Mouse (Mus musculus) adrenal gland, postnatal 4 days (tissue): ENCODE measurements around the gene Stam. TPM values are rescaled to one million over a fixed set of nuclear protein-coding genes. Genes with fewer than 3 reads are reported as not detected.
"Not testable (repeated sequence)": the region's sequence is repeated elsewhere in the genome, so short reads cannot be mapped to it uniquely, and the experiment has no call there.

Source experiments
- DNase-seq, 2 experiments: peaks; one replicate each; pipeline ENCODE4 v3.0.0; 2021 to 2022; ENCODE audit warnings: low spot score in 2 of 2, mixed read lengths in 2 of 2
- total RNA-seq, 2 experiments: library from RNA; stranded (reverse); gene quantifications; 2 replicates each; pipeline ENCODE4 v1.2.3; 2021

Stam gene
- total RNA-seq, 2 experiments from 2014 or later, result 52.5 to 54.9 TPM

DNA sequence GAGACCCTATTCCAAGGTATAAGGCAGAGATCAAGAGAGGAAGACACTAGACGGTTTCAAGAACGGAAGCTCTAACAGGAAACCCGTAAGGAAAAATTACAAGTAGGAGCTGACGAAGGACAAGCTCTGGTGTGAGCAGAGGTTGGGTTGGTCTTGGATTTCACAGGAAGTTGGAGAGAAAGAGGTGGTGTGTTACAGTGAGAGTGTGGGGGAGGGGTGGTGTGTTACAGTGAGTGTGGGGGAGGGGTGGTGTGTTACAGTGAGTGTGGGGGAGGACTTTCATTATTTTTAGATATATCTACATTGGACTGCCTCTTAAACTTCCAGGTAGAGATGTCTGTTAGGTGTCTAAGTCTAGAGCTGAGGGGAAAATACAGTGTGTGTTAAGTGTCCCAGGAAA lies 116.8 kb downstream of the Stam start:
- DNase-seq, result no peak

GRCm38 (mm10) chr2:14191601-14192000 lies 117.7 kb downstream of the Stam start:
- no peak for DNase-seq

- DNase-seq, result no peak
Measured at GRCm38 (mm10) chr2:14192046-14192445, 118.1 kb downstream of the Stam start.

- not testable (repeated sequence) for DNase-seq
Measured at GRCm38 (mm10) chr2:14198325-14198903, 124.5 kb downstream of the Stam start.

Other genes starting within 250 kb of the Stam start
- gene Hacd1, start 18.0 kb upstream of the Stam start, total RNA-seq, result 10 to 100 TPM; 35.0 to 43.6 TPM
- gene Tmem236, start 100.4 kb downstream of the Stam start, total RNA-seq, result under 1 TPM; 0.17 TPM
- gene Mrc1, start 155.3 kb downstream of the Stam start, total RNA-seq, result 10 to 100 TPM; 28.7 to 33.3 TPM